Comparison of ENCODE assay signal across 9 mouse cellular contexts in genomic region chr4:156200623-156201475, GRCm38 (mm10). TPM values are rescaled to one million over a fixed set of nuclear protein-coding genes. Genes with fewer than 3 reads are reported as not detected.
DNase-seq lines count a peak whose midpoint lies in the region; ATAC-seq and TF ChIP-seq lines count a peak whose summit lies in the region.
"Had no signal": no experiment of that assay in that cellular context is flagged by ENCODE, and none has a peak within 500 bp of the region (broad histone marks: within the 10 kb centered on the region; RNA-seq: fewer than 3 reads in every experiment).

Gene Isg15 (minus strand): TSS chr4:156200818.

- no peak for ATAC-seq in intestine, embryonic 16.5 days
- no peak for ATAC-seq in forebrain, postnatal 0 days

- no peak for DNase-seq in lung, adult 2 months
- no peak for DNase-seq in lung, postnatal 14 days
- DNase-seq in skeletal muscle tissue, adult 2 months (ENCODE audit: low read depth, low spot score): peak; percentile 33
- no peak for DNase-seq in forebrain, postnatal 0 days
- DNase-seq in right cerebral cortex, postnatal 25 days: no peak
- no peak for DNase-seq in left cerebral cortex, postnatal 10 days (ENCODE audit: extremely low spot score in 1 of 2, low spot score in 2 of 2)

- peaks cover 23% of the 10 kb centered on the region for H3K27me3 ChIP-seq in intestine, embryonic 16.5 days (replicated peaks; ENCODE audit: control insufficient read depth, insufficient read depth, low read length)
- H3K27me3 ChIP-seq in forebrain, postnatal 0 days (ENCODE audit: insufficient read depth, low read length): no peaks in the 10 kb centered on the region

- 33% methylated on average over 10 of the region's 10 CpGs for WGBS in lung, adult 2 months
- WGBS in bone marrow, adult 2 months: 19% methylated on average over 10 of the region's 10 CpGs
- WGBS in intestine, embryonic 16.5 days: 58% methylated on average over 10 of the region's 10 CpGs
- WGBS in forebrain, postnatal 0 days: 64% methylated on average over 10 of the region's 10 CpGs

- no peaks in the 10 kb centered on the region for H3K9me3 ChIP-seq in intestine, embryonic 16.5 days (ENCODE audit: control insufficient read depth, low read length)
- H3K9me3 ChIP-seq in forebrain, postnatal 0 days (ENCODE audit: low read length): no peaks in the 10 kb centered on the region

- no peak within 1 kb of the TSS for H3K9ac ChIP-seq in intestine, embryonic 16.5 days (ENCODE audit: low read depth, low read length)
- no peak within 1 kb of the TSS for H3K9ac ChIP-seq in forebrain, postnatal 0 days

- peak within 1 kb of the TSS; percentile 63 for H3K4me3 ChIP-seq in lung, adult 2 months (replicated peaks; ENCODE audit: extremely low read depth, low read depth, low read length)
- peak within 1 kb of the TSS; percentile 74 for H3K4me3 ChIP-seq in bone marrow, adult 2 months (replicated peaks; ENCODE audit: control insufficient read depth, low read depth, low read length)
- H3K4me3 ChIP-seq in intestine, embryonic 16.5 days (ENCODE audit: low read length): no peak within 1 kb of the TSS
- H3K4me3 ChIP-seq in forebrain, postnatal 0 days (ENCODE audit: low read depth, low read length): no peak within 1 kb of the TSS

- no peak for TF ChIP-seq CTCF in lung, adult 2 months (IDR thresholded peaks at IDR 0.05; ENCODE audit: insufficient read depth, low read length)
- no peak for TF ChIP-seq CTCF in bone marrow, adult 2 months (IDR thresholded peaks at IDR 0.05; ENCODE audit: control insufficient read depth, insufficient read depth, low read length)
- no peak for TF ChIP-seq CTCF in forebrain, postnatal 0 days (IDR thresholded peaks at IDR 0.05; ENCODE audit: low read depth)

- peak within 1 kb of the TSS; percentile 36; the same call in 1 of the 2 replicates for H3K4me2 ChIP-seq in intestine, embryonic 16.5 days (ENCODE audit: low read depth, low read length)
- H3K4me2 ChIP-seq in forebrain, postnatal 0 days (ENCODE audit: low read depth): no peak within 1 kb of the TSS

- peak; percentile 50; the same call in 1 of the 2 replicates for TF ChIP-seq POLR2A in lung, adult 2 months (IDR thresholded peaks at IDR 0.05; ENCODE audit: borderline replicate concordance, extremely low read depth, low read depth, low read length)
- no peak for TF ChIP-seq POLR2A in bone marrow, adult 2 months (IDR thresholded peaks at IDR 0.05; ENCODE audit: borderline replicate concordance, control insufficient read depth, low read depth, low read length)

- intact Hi-C loops in left cerebral cortex, postnatal 10 days (cut with DNase I): no loop called here

- H3K36me3 ChIP-seq in intestine, embryonic 16.5 days (ENCODE audit: control insufficient read depth, insufficient read depth, low read length): no peaks in the 10 kb centered on the region
- H3K36me3 ChIP-seq in forebrain, postnatal 0 days (ENCODE audit: insufficient read depth): no peaks in the 10 kb centered on the region

- peak within 1 kb of the TSS; percentile 78 for H3K27ac ChIP-seq in bone marrow, adult 2 months (ENCODE audit: control insufficient read depth, insufficient read depth, low read depth, low read length, poor library complexity)
- no peak within 1 kb of the TSS for H3K27ac ChIP-seq in intestine, embryonic 16.5 days (ENCODE audit: low read length)
- no peak within 1 kb of the TSS for H3K27ac ChIP-seq in forebrain, postnatal 0 days (ENCODE audit: low read depth, low read length)

- H3K4me1 ChIP-seq in lung, adult 2 months (ENCODE audit: control insufficient read depth, insufficient read depth, low read length): peaks cover 9% of the 10 kb centered on the region
- H3K4me1 ChIP-seq in bone marrow, adult 2 months (ENCODE audit: control insufficient read depth, insufficient read depth, low read length): peaks cover 3% of the 10 kb centered on the region
- peaks cover 20% of the 10 kb centered on the region for H3K4me1 ChIP-seq in intestine, embryonic 16.5 days (ENCODE audit: control insufficient read depth, insufficient read depth, low read length)
- H3K4me1 ChIP-seq in forebrain, postnatal 0 days (ENCODE audit: insufficient read depth): peaks cover 16% of the 10 kb centered on the region

RNA-seq across cellular contexts. Expression of gene Isg15, which starts in this region (rescaled TPM):
- 8.1 and 12.2 TPM in 2 replicates for polyA plus RNA-seq in lung, adult 2 months (2012; rRNA removed)
- 134 and 235 TPM in 2 replicates for polyA plus RNA-seq in bone marrow, adult 2 months (2011; ENCODE audit: insufficient read depth, insufficient read length, low replicate concordance, missing spikeins)
- polyA plus RNA-seq in intestine, embryonic 16.5 days (2015; fragmentation: Nextera tagmentation; extraction: Ambion mirVana): 1.8 and 2.9 TPM in 2 replicates
- total RNA-seq in forebrain, postnatal 0 days (2014; rRNA removed): 1.4 and 2.2 TPM in 2 replicates
- polyA plus RNA-seq in forebrain, postnatal 0 days (2015; fragmentation: Nextera tagmentation; extraction: Ambion mirVana): 2.4 and 3.4 TPM in 2 replicates
- under 1 TPM; 0.49 to 0.79 TPM for total RNA-seq in left cerebral cortex, postnatal 10 days (2021)
- total RNA-seq: layer of hippocampus, postnatal 10 days had no signal

Comparison
In these comparisons a context has a peak if more than half of its experiments do, and no peak if none do; other contexts are left out.
1. RNA of gene Isg15 (polyA plus RNA-seq): 134 to 235 TPM in bone marrow, adult 2 months; 8.1 to 12.2 TPM in lung, adult 2 months, 2.4 to 3.4 TPM in forebrain, postnatal 0 days and 1.8 to 2.9 TPM in intestine, embryonic 16.5 days; every median in the first group is over 10 times any median in the second.
2. H3K4me3 ChIP-seq: peak in lung, adult 2 months (single experiment) and bone marrow, adult 2 months (single experiment); none in intestine, embryonic 16.5 days (single experiment) and forebrain, postnatal 0 days (single experiment).